Mouse (Mus musculus) lung, adult 2 months (tissue): ENCODE data around the gene Gatad2a.

Experiments
- CTCF ChIP-seq: fragments of 200-500 bp; IDR thresholded peaks from 2 replicates; pipeline ENCODE4 v1.5.1; 2011; ENCODE audit warnings: mild to moderate bottlenecking, low read length, control low read depth; ENCODE audit not compliant: insufficient read depth
- POLR2A ChIP-seq: fragments of 200-500 bp; IDR thresholded peaks from 2 replicates; pipeline ENCODE4 v1.6.1; 2011; ENCODE audit warnings: low read depth, mild to moderate bottlenecking, control low read depth, low read length, borderline replicate concordance; ENCODE audit errors: extremely low read depth

DNA sequence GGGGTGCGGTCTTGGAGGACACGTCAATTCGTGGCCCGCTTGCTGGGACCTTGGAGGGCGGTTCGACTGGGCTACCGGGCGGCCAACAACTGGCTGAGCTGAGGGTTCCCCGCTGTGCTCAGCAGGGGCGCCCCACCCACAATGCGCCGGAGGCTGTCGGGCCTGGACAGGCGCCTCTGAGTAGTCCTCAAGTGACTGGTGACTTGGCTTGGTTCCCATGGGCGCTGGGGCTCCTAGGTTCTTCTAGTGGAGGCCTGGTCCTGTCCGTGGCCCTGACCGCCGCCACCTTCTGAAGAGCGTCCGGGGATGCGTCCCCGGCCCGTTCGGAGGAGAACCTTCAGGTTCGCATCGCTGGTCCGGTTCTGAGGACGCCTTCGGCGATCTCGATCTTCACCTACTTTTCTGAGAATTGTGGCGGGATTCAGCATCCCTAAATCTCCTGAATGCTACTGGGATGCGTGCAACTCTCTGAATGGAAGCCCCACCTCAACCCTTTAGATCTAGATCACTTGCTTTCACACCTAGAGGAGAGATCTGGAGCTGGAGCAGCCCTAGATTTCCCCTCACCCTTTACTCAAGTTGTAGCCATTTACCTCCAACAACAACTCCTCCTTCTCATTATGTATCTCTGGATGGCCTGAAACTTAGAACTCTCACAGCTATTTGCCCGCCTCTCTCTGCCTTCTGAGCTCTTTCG is 553 bp upstream of the Gatad2a start:
- TF ChIP-seq POLR2A (peak; percentile 67; the same call in 1 of the 2 replicates), CTCF (no peak)
